Mouse (Mus musculus) stomach, postnatal 0 days (tissue): Measurements from ENCODE around the gene C2cd5.

ENCODE experiments used
- CTCF ChIP-seq: IDR thresholded peaks from 2 replicates; pipeline ENCODE4 v1.5.1; 2016; ENCODE audit warnings: antibody characterized with exemption, low read depth, mild to moderate bottlenecking, moderate library complexity
- EP300 ChIP-seq: optimal IDR thresholded peaks from 2 replicates; pipeline ENCODE3; 2016; ENCODE audit warnings: antibody characterized with exemption

- TF ChIP-seq CTCF = no peak
- TF ChIP-seq EP300 = no peak
Measured at GRCm38 (mm10) chr6:143081479-143082106, 18.3 kb downstream of the C2cd5 start.
